Mouse (Mus musculus): ENCODE measurements around the gene Apol10a. TPM values are rescaled to one million over a fixed set of nuclear protein-coding genes. Genes with fewer than 3 reads are reported as not detected.

Gene Apol10a
- total RNA-seq, 1 experiment from 2014 or later, result 1.3 TPM

Other genes starting within 250 kb of the Apol10a start
- gene Rbfox2, start 170.0 kb upstream of the Apol10a start, total RNA-seq (2017), result 0.29 TPM in 1 of 3 replicates, not detected in the others
- not detected in 3 replicates for gene Apol7a, start 77.9 kb upstream of the Apol10a start, total RNA-seq (2017)
- gene Apol9a, start 65.9 kb upstream of the Apol10a start, total RNA-seq (2017), result not detected in 3 replicates
- 1.8 TPM in 1 of 3 replicates, not detected in the others for gene Apol7b, start 29.6 kb upstream of the Apol10a start, total RNA-seq (2017)
- gene Apol11a, start 31.2 kb downstream of the Apol10a start, total RNA-seq (2017), result not detected in 3 replicates
- gene Apol7c, start 56.3 kb downstream of the Apol10a start, total RNA-seq (2017), result 0.78 to 2.2 TPM in 2 of 3 replicates, not detected in the other
- not detected in 3 replicates for gene 1700025B11Rik, start 84.8 kb downstream of the Apol10a start, total RNA-seq (2017)
- not detected in 3 replicates for gene Apol10b, start 119.1 kb downstream of the Apol10a start, total RNA-seq (2017)
- gene Gm36245, start 122.2 kb downstream of the Apol10a start, total RNA-seq (2017), result not detected in 3 replicates
- gene Apol11b, start 166.2 kb downstream of the Apol10a start, total RNA-seq (2017), result 1.4 to 17.2 TPM (median 11.4 TPM) in 3 replicates
- gene Apol7e, start 221.8 kb downstream of the Apol10a start, total RNA-seq (2017), result 11.0 to 44.7 TPM (median 12.7 TPM) in 3 replicates